Mouse (Mus musculus): ENCODE measurements around the gene Zfp985.

DNA sequence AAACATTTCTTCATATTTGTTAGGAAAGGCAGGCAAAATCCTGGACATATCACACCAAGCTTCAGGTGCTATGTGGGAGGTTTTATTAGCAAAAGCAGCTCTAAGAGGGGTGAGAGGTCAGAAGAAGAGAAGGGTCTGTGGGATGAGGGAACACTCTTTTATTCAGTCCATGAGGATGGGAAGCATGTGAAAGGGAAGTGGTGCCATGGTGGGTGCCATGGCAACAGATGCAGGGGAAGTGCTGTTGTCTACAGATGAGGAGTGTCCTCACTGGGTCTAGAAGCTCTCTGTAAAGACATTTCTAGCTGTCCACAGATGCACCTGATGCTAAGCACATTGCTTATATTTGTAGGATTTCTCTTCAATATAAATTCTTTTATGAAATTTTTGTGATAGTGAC, 12.0 kb upstream of the Zfp985 start:
- TF ChIP-seq CTCF (IDR thresholded peaks at IDR 0.05; ENCODE audit: control insufficient read depth, insufficient read depth, low read length): no peak
- TF ChIP-seq POLR2A (IDR thresholded peaks at IDR 0.05; ENCODE audit: borderline replicate concordance, control insufficient read depth, low read depth, low read length): no peak

Measured in bone marrow, adult 2 months (tissue).